Mouse (Mus musculus): ENCODE measurements around the gene 1810049J17Rik. TPM values are rescaled to one million over a fixed set of nuclear protein-coding genes. Genes with fewer than 3 reads are reported as not detected.
A peak's percentile ranks its signal among the peaks of the same experiment; 100 is the strongest.

1810049J17Rik gene
- polyA plus RNA-seq, 1 experiment from 2014 or later, result 0.75 TPM

- no peak overlapping the region for H3K9ac ChIP-seq (ENCODE audit: low read length)
- ATAC-seq (ENCODE audit: insufficient read depth, low FRiP score), result 0 out of 2 replicates have a peak, but pooled peaks have one; percentile 3
- H3K9me3 ChIP-seq (replicated peaks; ENCODE audit: control insufficient read depth, low read length), result no peaks in the 10 kb centered on the region
- H3K36me3 ChIP-seq (ENCODE audit: control insufficient read depth, insufficient read depth, low read length), result no peaks in the 10 kb centered on the region
- peak overlapping the region; percentile 15; the same call in 1 of the 2 replicates for H3K4me2 ChIP-seq (ENCODE audit: low read depth, low read length)
- peak overlapping the region; percentile 19; the same call in 1 of the 2 replicates for H3K27ac ChIP-seq (ENCODE audit: low read length)
- H3K4me1 ChIP-seq (ENCODE audit: control insufficient read depth, insufficient read depth, low read length), result peaks cover 5% of the 10 kb centered on the region
- no peaks in the 10 kb centered on the region for H3K27me3 ChIP-seq (ENCODE audit: control insufficient read depth, insufficient read depth, low read length)
- 45% methylated on average over 8 of the region's 8 CpGs for WGBS
- no peak overlapping the region for H3K4me3 ChIP-seq (replicated peaks; ENCODE audit: low read length)
Measured at GRCm38 (mm10) chr15:12306188-12307071, 15.3 kb downstream of the 1810049J17Rik start.

- Histone ChIP-seq H3K9me3 (replicated peaks; ENCODE audit: control insufficient read depth, low read length) (no peaks in the 10 kb centered on the region), H3K4me3 (replicated peaks; ENCODE audit: low read length) (no peak overlapping the region), H3K27ac (ENCODE audit: low read length) (no peak overlapping the region), H3K4me2 (ENCODE audit: low read depth, low read length) (no peak overlapping the region), H3K27me3 (ENCODE audit: control insufficient read depth, insufficient read depth, low read length) (no peaks in the 10 kb centered on the region), H3K36me3 (ENCODE audit: control insufficient read depth, insufficient read depth, low read length) (no peaks in the 10 kb centered on the region), H3K4me1 (ENCODE audit: control insufficient read depth, insufficient read depth, low read length) (peaks cover 5% of the 10 kb centered on the region), H3K9ac (ENCODE audit: low read length) (no peak overlapping the region)
- WGBS, result 76% methylated on average over 5 of the region's 6 CpGs
- no peak for ATAC-seq (ENCODE audit: insufficient read depth, low FRiP score)
Measured at GRCm38 (mm10) chr15:12301771-12302170, 19.9 kb downstream of the 1810049J17Rik start.

GRCm38 (mm10) chr15:12298231-12298737 is 23.4 kb downstream of the 1810049J17Rik start:
- H3K9me3 ChIP-seq (replicated peaks; ENCODE audit: control insufficient read depth, low read length), result no peaks in the 10 kb centered on the region
- H3K4me3 ChIP-seq (replicated peaks; ENCODE audit: low read length), result no peak overlapping the region
- H3K27ac ChIP-seq (ENCODE audit: low read length), result no peak overlapping the region
- no peak for ATAC-seq (ENCODE audit: insufficient read depth, low FRiP score)
- 76% methylated on average over 7 of the region's 7 CpGs for WGBS
- no peaks in the 10 kb centered on the region for H3K27me3 ChIP-seq (ENCODE audit: control insufficient read depth, insufficient read depth, low read length)
- no peaks in the 10 kb centered on the region for H3K4me1 ChIP-seq (ENCODE audit: control insufficient read depth, insufficient read depth, low read length)
- no peak overlapping the region for H3K9ac ChIP-seq (ENCODE audit: low read length)
- no peaks in the 10 kb centered on the region for H3K36me3 ChIP-seq (ENCODE audit: control insufficient read depth, insufficient read depth, low read length)
- H3K4me2 ChIP-seq (ENCODE audit: low read depth, low read length), result no peak overlapping the region

- Histone ChIP-seq H3K9ac (ENCODE audit: low read length) (no peak overlapping the region), H3K9me3 (replicated peaks; ENCODE audit: control insufficient read depth, low read length) (no peaks in the 10 kb centered on the region), H3K27ac (ENCODE audit: low read length) (no peak overlapping the region), H3K4me2 (ENCODE audit: low read depth, low read length) (no peak overlapping the region), H3K4me3 (replicated peaks; ENCODE audit: low read length) (no peak overlapping the region), H3K36me3 (ENCODE audit: control insufficient read depth, insufficient read depth, low read length) (no peaks in the 10 kb centered on the region), H3K27me3 (ENCODE audit: control insufficient read depth, insufficient read depth, low read length) (no peaks in the 10 kb centered on the region), H3K4me1 (ENCODE audit: control insufficient read depth, insufficient read depth, low read length) (no peaks in the 10 kb centered on the region)
- ATAC-seq (ENCODE audit: insufficient read depth, low FRiP score), result no peak
- WGBS, result 61% methylated on average over 2 of the region's 2 CpGs
Measured at GRCm38 (mm10) chr15:12296228-12296627, 25.5 kb downstream of the 1810049J17Rik start.

- Histone ChIP-seq H3K9me3 (replicated peaks; ENCODE audit: control insufficient read depth, low read length) (no peaks in the 10 kb centered on the region), H3K4me1 (ENCODE audit: control insufficient read depth, insufficient read depth, low read length) (no peaks in the 10 kb centered on the region), H3K9ac (ENCODE audit: low read length) (no peak overlapping the region), H3K27me3 (ENCODE audit: control insufficient read depth, insufficient read depth, low read length) (no peaks in the 10 kb centered on the region), H3K36me3 (ENCODE audit: control insufficient read depth, insufficient read depth, low read length) (no peaks in the 10 kb centered on the region), H3K27ac (ENCODE audit: low read length) (no peak overlapping the region), H3K4me3 (replicated peaks; ENCODE audit: low read length) (no peak overlapping the region), H3K4me2 (ENCODE audit: low read depth, low read length) (no peak overlapping the region)
- WGBS, result 86% methylated on average over 2 of the region's 2 CpGs
- ATAC-seq (ENCODE audit: insufficient read depth, low FRiP score), result no peak
Measured at GRCm38 (mm10) chr15:12291757-12292156, 29.9 kb downstream of the 1810049J17Rik start.

GRCm38 (mm10) chr15:12290330-12290729 is 31.4 kb downstream of the 1810049J17Rik start:
- Histone ChIP-seq H3K4me2 (ENCODE audit: low read depth, low read length) (no peak overlapping the region), H3K36me3 (ENCODE audit: control insufficient read depth, insufficient read depth, low read length) (no peaks in the 10 kb centered on the region), H3K27ac (ENCODE audit: low read length) (no peak overlapping the region), H3K9ac (ENCODE audit: low read length) (no peak overlapping the region), H3K9me3 (replicated peaks; ENCODE audit: control insufficient read depth, low read length) (no peaks in the 10 kb centered on the region), H3K4me3 (replicated peaks; ENCODE audit: low read length) (no peak overlapping the region), H3K4me1 (ENCODE audit: control insufficient read depth, insufficient read depth, low read length) (no peaks in the 10 kb centered on the region), H3K27me3 (ENCODE audit: control insufficient read depth, insufficient read depth, low read length) (no peaks in the 10 kb centered on the region)
- 75% methylated on average over 7 of the region's 7 CpGs for WGBS
- no peak for ATAC-seq (ENCODE audit: insufficient read depth, low FRiP score)

- H3K27me3 ChIP-seq (ENCODE audit: control insufficient read depth, insufficient read depth, low read length), result no peaks in the 10 kb centered on the region
- H3K9ac ChIP-seq (ENCODE audit: low read length), result no peak overlapping the region
- WGBS, result 68% methylated on average over 5 of the region's 5 CpGs
- H3K4me1 ChIP-seq (ENCODE audit: control insufficient read depth, insufficient read depth, low read length), result no peaks in the 10 kb centered on the region
- no peaks in the 10 kb centered on the region for H3K9me3 ChIP-seq (replicated peaks; ENCODE audit: control insufficient read depth, low read length)
- H3K36me3 ChIP-seq (ENCODE audit: control insufficient read depth, insufficient read depth, low read length), result no peaks in the 10 kb centered on the region
- no peak overlapping the region for H3K4me3 ChIP-seq (replicated peaks; ENCODE audit: low read length)
- no peak for ATAC-seq (ENCODE audit: insufficient read depth, low FRiP score)
- H3K27ac ChIP-seq (ENCODE audit: low read length), result no peak overlapping the region
- no peak overlapping the region for H3K4me2 ChIP-seq (ENCODE audit: low read depth, low read length)
Measured at GRCm38 (mm10) chr15:12285535-12285809, 36.2 kb downstream of the 1810049J17Rik start.

GRCm38 (mm10) chr15:12284794-12285534 is 36.7 kb downstream of the 1810049J17Rik start:
- Histone ChIP-seq H3K9ac (ENCODE audit: low read length) (no peak overlapping the region), H3K4me3 (replicated peaks; ENCODE audit: low read length) (no peak overlapping the region), H3K4me2 (ENCODE audit: low read depth, low read length) (no peak overlapping the region), H3K9me3 (replicated peaks; ENCODE audit: control insufficient read depth, low read length) (no peaks in the 10 kb centered on the region), H3K4me1 (ENCODE audit: control insufficient read depth, insufficient read depth, low read length) (no peaks in the 10 kb centered on the region), H3K27me3 (ENCODE audit: control insufficient read depth, insufficient read depth, low read length) (no peaks in the 10 kb centered on the region), H3K27ac (ENCODE audit: low read length) (no peak overlapping the region), H3K36me3 (ENCODE audit: control insufficient read depth, insufficient read depth, low read length) (no peaks in the 10 kb centered on the region)
- 57% methylated on average over 6 of the region's 6 CpGs for WGBS
- ATAC-seq (ENCODE audit: insufficient read depth, low FRiP score), result no peak

GRCm38 (mm10) chr15:12279816-12280215 is 41.9 kb downstream of the 1810049J17Rik start:
- no peak for ATAC-seq (ENCODE audit: insufficient read depth, low FRiP score)
- H3K4me2 ChIP-seq (ENCODE audit: low read depth, low read length), result no peak overlapping the region
- H3K4me1 ChIP-seq (ENCODE audit: control insufficient read depth, insufficient read depth, low read length), result no peaks in the 10 kb centered on the region
- H3K4me3 ChIP-seq (replicated peaks; ENCODE audit: low read length), result no peak overlapping the region
- no peaks in the 10 kb centered on the region for H3K27me3 ChIP-seq (ENCODE audit: control insufficient read depth, insufficient read depth, low read length)
- no peak overlapping the region for H3K27ac ChIP-seq (ENCODE audit: low read length)
- no peaks in the 10 kb centered on the region for H3K36me3 ChIP-seq (ENCODE audit: control insufficient read depth, insufficient read depth, low read length)
- H3K9ac ChIP-seq (ENCODE audit: low read length), result no peak overlapping the region
- H3K9me3 ChIP-seq (replicated peaks; ENCODE audit: control insufficient read depth, low read length), result no peaks in the 10 kb centered on the region
- WGBS, result 84% methylated on average over 1 of the region's 1 CpGs

Measured in stomach, embryonic 16.5 days (tissue).